8 mouse cellular contexts compared by ENCODE assay signal in genomic region chr9:64774883-64775282, GRCm38 (mm10). TPM values are rescaled to one million over a fixed set of nuclear protein-coding genes. Genes with fewer than 3 reads are reported as not detected.
A peak's percentile ranks its signal among the peaks of the same experiment; 100 is the strongest.
DNase-seq lines count a peak whose midpoint lies in the region; ATAC-seq and TF ChIP-seq lines count a peak whose summit lies in the region.
"Had no signal": no experiment of that assay in that cellular context is flagged by ENCODE, and none has a peak within 500 bp of the region (broad histone marks: within the 10 kb centered on the region; RNA-seq: fewer than 3 reads in every experiment).

No protein-coding gene starts in this region.

- H3K36me3 ChIP-seq in kidney, postnatal 0 days (ENCODE audit: insufficient read depth, low read length) = no peaks in the 10 kb centered on the region
- no peaks in the 10 kb centered on the region for H3K36me3 ChIP-seq in forebrain, embryonic 15.5 days
- no peaks in the 10 kb centered on the region for H3K36me3 ChIP-seq in hindbrain, postnatal 0 days (ENCODE audit: insufficient read depth, low read length)
- no peaks in the 10 kb centered on the region for H3K36me3 ChIP-seq in neural tube, embryonic 13.5 days
- H3K36me3 ChIP-seq: limb, embryonic 13.5 days had no signal

- no peak for DNase-seq in kidney, postnatal 0 days (ENCODE audit: low spot score)
- DNase-seq in kidney, adult 11 months = no peak
- peak; percentile 23 for DNase-seq in hindbrain, postnatal 0 days (ENCODE audit: low spot score)
- no peak for DNase-seq in embryo, embryonic 10.5 days (ENCODE audit: low spot score)
- DNase-seq in right cerebral cortex, adult 18-20 months = no peak

- no peaks in the 10 kb centered on the region for H3K27me3 ChIP-seq in kidney, postnatal 0 days (ENCODE audit: insufficient read depth, low read length)
- no peaks in the 10 kb centered on the region for H3K27me3 ChIP-seq in forebrain, embryonic 15.5 days
- no peaks in the 10 kb centered on the region for H3K27me3 ChIP-seq in hindbrain, postnatal 0 days (ENCODE audit: insufficient read depth, low read length)
- no peaks in the 10 kb centered on the region for H3K27me3 ChIP-seq in neural tube, embryonic 13.5 days
- H3K27me3 ChIP-seq: limb, embryonic 13.5 days had no signal

- H3K9ac ChIP-seq in kidney, postnatal 0 days (ENCODE audit: low read depth, low read length) = 0 out of 2 replicates have a peak overlapping the region, but pooled peaks have one; percentile 3
- no peak overlapping the region for H3K9ac ChIP-seq in forebrain, embryonic 15.5 days (replicated peaks)
- H3K9ac ChIP-seq in hindbrain, postnatal 0 days (replicated peaks; ENCODE audit: low read length) = no peak overlapping the region
- H3K9ac ChIP-seq in neural tube, embryonic 13.5 days = no peak overlapping the region
- H3K9ac ChIP-seq: limb, embryonic 13.5 days had no signal

- ATAC-seq in kidney, postnatal 0 days (replicated peaks; ENCODE audit: low FRiP score, low read depth) = no peak
- ATAC-seq in forebrain, embryonic 15.5 days (replicated peaks) = no peak
- ATAC-seq in hindbrain, postnatal 0 days = peak; percentile 63
- ATAC-seq in neural tube, embryonic 13.5 days (ENCODE audit: low read depth) = peak; percentile 73

- no peak overlapping the region for H3K27ac ChIP-seq in kidney, postnatal 0 days
- peak overlapping the region; percentile 42; the same call in 1 of the 2 replicates for H3K27ac ChIP-seq in forebrain, embryonic 15.5 days (replicated peaks)
- peak overlapping the region; percentile 79 for H3K27ac ChIP-seq in hindbrain, postnatal 0 days
- peak overlapping the region; percentile 81 for H3K27ac ChIP-seq in neural tube, embryonic 13.5 days (replicated peaks)
- H3K27ac ChIP-seq: limb, embryonic 13.5 days had no signal

- H3K9me3 ChIP-seq in kidney, postnatal 0 days (replicated peaks; ENCODE audit: low read length) = no peaks in the 10 kb centered on the region
- H3K9me3 ChIP-seq in forebrain, embryonic 15.5 days = no peaks in the 10 kb centered on the region
- H3K9me3 ChIP-seq in hindbrain, postnatal 0 days (ENCODE audit: low read length) = no peaks in the 10 kb centered on the region
- no peaks in the 10 kb centered on the region for H3K9me3 ChIP-seq in neural tube, embryonic 13.5 days
- H3K9me3 ChIP-seq: limb, embryonic 13.5 days had no signal

- no peaks in the 10 kb centered on the region for H3K4me1 ChIP-seq in kidney, postnatal 0 days (replicated peaks; ENCODE audit: insufficient read depth, low read length)
- peaks cover 10% of the 10 kb centered on the region; the same call in 1 of the 2 replicates for H3K4me1 ChIP-seq in forebrain, embryonic 15.5 days
- peaks cover 12% of the 10 kb centered on the region; the same call in 1 of the 2 replicates for H3K4me1 ChIP-seq in hindbrain, postnatal 0 days (ENCODE audit: insufficient read depth, low read length)
- peaks cover 23% of the 10 kb centered on the region for H3K4me1 ChIP-seq in neural tube, embryonic 13.5 days (replicated peaks)

- 75% methylated on average over 2 of the region's 2 CpGs for WGBS in kidney, postnatal 0 days
- 62% methylated on average over 2 of the region's 2 CpGs for WGBS in forebrain, embryonic 15.5 days
- 19% methylated on average over 2 of the region's 2 CpGs for WGBS in hindbrain, postnatal 0 days
- 53% methylated on average over 2 of the region's 2 CpGs for WGBS in neural tube, embryonic 13.5 days

- H3K4me3 ChIP-seq in kidney, postnatal 0 days (replicated peaks; ENCODE audit: low read depth, low read length) = no peak overlapping the region
- no peak overlapping the region for H3K4me3 ChIP-seq in forebrain, embryonic 15.5 days
- H3K4me3 ChIP-seq in hindbrain, postnatal 0 days (ENCODE audit: low read length) = no peak overlapping the region
- H3K4me3 ChIP-seq in neural tube, embryonic 13.5 days = no peak overlapping the region
- H3K4me3 ChIP-seq: limb, embryonic 13.5 days had no signal

- TF ChIP-seq CTCF in kidney, postnatal 0 days (IDR thresholded peaks at IDR 0.05; ENCODE audit: low read depth) = no peak
- no peak for TF ChIP-seq CTCF in hindbrain, postnatal 0 days (IDR thresholded peaks at IDR 0.05; ENCODE audit: low read depth)

- no peak overlapping the region for H3K4me2 ChIP-seq in kidney, postnatal 0 days (ENCODE audit: low read length)
- no peak overlapping the region for H3K4me2 ChIP-seq in forebrain, embryonic 15.5 days (replicated peaks)
- H3K4me2 ChIP-seq in hindbrain, postnatal 0 days (ENCODE audit: low read depth, low read length) = no peak overlapping the region
- no peak overlapping the region for H3K4me2 ChIP-seq in neural tube, embryonic 13.5 days
- H3K4me2 ChIP-seq: limb, embryonic 13.5 days had no signal

RNA-seq across cellular contexts. Expression of gene Dennd4a, which starts 36.3 kb away (rescaled TPM):
- 2.7 and 3.6 TPM in 2 replicates for polyA plus RNA-seq in kidney, postnatal 0 days (2015; fragmentation: Nextera tagmentation; extraction: Ambion mirVana)
- polyA plus RNA-seq in forebrain, embryonic 15.5 days (2015; fragmentation: Nextera tagmentation; extraction: Ambion mirVana) = 9.4 and 9.6 TPM in 2 replicates
- total RNA-seq in hindbrain, postnatal 0 days (2014; rRNA removed) = 15.4 and 17.6 TPM in 2 replicates
- 7.0 and 8.8 TPM in 2 replicates for polyA plus RNA-seq in hindbrain, postnatal 0 days (2015; fragmentation: Nextera tagmentation; extraction: Ambion mirVana)
- polyA plus RNA-seq in neural tube, embryonic 13.5 days (2015; fragmentation: Nextera tagmentation; extraction: Ambion mirVana) = 9.1 and 9.7 TPM in 2 replicates

RNA-seq across cellular contexts. Expression of gene Rab11a, which starts 37.3 kb away (rescaled TPM):
- 1,132 and 1,149 TPM in 2 replicates for polyA plus RNA-seq in kidney, postnatal 0 days (2015; fragmentation: Nextera tagmentation; extraction: Ambion mirVana)
- polyA plus RNA-seq in forebrain, embryonic 15.5 days (2015; fragmentation: Nextera tagmentation; extraction: Ambion mirVana) = 349 and 383 TPM in 2 replicates
- total RNA-seq in hindbrain, postnatal 0 days (2014; rRNA removed) = 153 and 158 TPM in 2 replicates
- polyA plus RNA-seq in hindbrain, postnatal 0 days (2015; fragmentation: Nextera tagmentation; extraction: Ambion mirVana) = 465 and 469 TPM in 2 replicates
- polyA plus RNA-seq in neural tube, embryonic 13.5 days (2015; fragmentation: Nextera tagmentation; extraction: Ambion mirVana) = 356 and 415 TPM in 2 replicates

Comparison
In these comparisons a context has a peak if more than half of its experiments do, and no peak if none do; other contexts are left out.
1. ATAC-seq: peak in hindbrain, postnatal 0 days (single experiment) and neural tube, embryonic 13.5 days (single experiment); none in kidney, postnatal 0 days (single experiment) and forebrain, embryonic 15.5 days (single experiment).